Mouse (Mus musculus) forebrain, embryonic 11.5 days (tissue): ENCODE data around the gene Stat5b. TPM values are rescaled to one million over a fixed set of nuclear protein-coding genes. Genes with fewer than 3 reads are reported as not detected.

Source experiments
- ATAC-seq: fragments of 200-750 bp; cut with Nextera tagmentation; replicated peaks from 2 replicates; pipeline ENCODE4 v1.8.0; 2017; ENCODE audit warnings: moderate TSS enrichment; ENCODE audit not compliant: low FRiP score
- DNase-seq: peaks from one replicate; pipeline ENCODE4 v3.0.0-alpha.2; 2017; ENCODE audit warnings: low spot score
- H3K27ac ChIP-seq: fragments of 300-500 bp; sonication (generic); 2 replicates; pipeline ENCODE4 v1.5.1; 2014; ENCODE audit warnings: low read depth, low read length
- H3K27me3 ChIP-seq: fragments of 300-500 bp; sonication (generic); 2 replicates; pipeline ENCODE4 v1.6.1; 2014; ENCODE audit warnings: mild to moderate bottlenecking, low read length, mixed read lengths; ENCODE audit not compliant: control insufficient read depth, insufficient read depth
- H3K36me3 ChIP-seq: fragments of 300-500 bp; sonication (generic); 2 replicates; pipeline ENCODE4 v1.6.1; 2014; ENCODE audit warnings: mild to moderate bottlenecking, low read length, moderate library complexity, mixed read lengths; ENCODE audit not compliant: control insufficient read depth, insufficient read depth
- H3K4me1 ChIP-seq: fragments of 300-500 bp; sonication (generic); replicated peaks from 2 replicates; pipeline ENCODE4 v1.6.1; 2014; ENCODE audit warnings: low read length, mixed read lengths; ENCODE audit not compliant: control insufficient read depth, insufficient read depth
- H3K4me2 ChIP-seq: fragments of 300-500 bp; sonication (generic); 2 replicates; pipeline ENCODE4 v1.6.1; 2014; ENCODE audit warnings: low read depth, mild to moderate bottlenecking, low read length, moderate library complexity, mixed read lengths; ENCODE audit not compliant: severe bottlenecking
- H3K4me3 ChIP-seq: fragments of 300-500 bp; sonication (generic); 2 replicates; pipeline ENCODE4 v1.5.1; 2014; ENCODE audit warnings: low read depth, low read length
- H3K9ac ChIP-seq: fragments of 300-500 bp; sonication (generic); 2 replicates; pipeline ENCODE4 v1.6.1; 2014; ENCODE audit warnings: low read length
- H3K9me3 ChIP-seq: fragments of 300-500 bp; sonication (generic); 2 replicates; pipeline ENCODE4 v1.6.1; 2016; ENCODE audit warnings: low read length, mixed read lengths; ENCODE audit not compliant: control insufficient read depth
- WGBS: fragments of 180-500 bp; shearing (Covaris S2); extraction: QIAGEN DNeasy Blood & Tissue Kit; methylation state at CpG from one replicate; pipeline ENCODE4 v1.1.7; 2014; 5-methylcytosine and 5-hydroxymethylcytosine counted together
- polyA plus RNA-seq: library from polyadenylated mRNA; unstranded; fragments of >200 nt; fragmentation: Nextera tagmentation; extraction: Ambion mirVana; gene quantifications from 2 replicates; pipeline ENCODE4 v1.2.1, GENCODE M21; 2014

Stat5b gene
- polyA plus RNA-seq, 1 experiment from 2014 or later: 19.1 TPM

GRCm38 (mm10) chr11:100757566-100757965 is 93.0 kb downstream of the Stat5b start:
- Histone ChIP-seq H3K27ac (no peak overlapping the region), H3K36me3 (no peaks in the 10 kb centered on the region), H3K4me1 (peaks cover 8% of the 10 kb centered on the region; the same call in 1 of the 2 replicates), H3K27me3 (peaks cover 13% of the 10 kb centered on the region), H3K4me3 (no peak overlapping the region), H3K9ac (no peak overlapping the region), H3K9me3 (no peaks in the 10 kb centered on the region), H3K4me2 (no peak overlapping the region)
- 92% methylated on average over 12 of the region's 12 CpGs for WGBS
- DNase-seq (no peak), ATAC-seq (no peak)

DNA sequence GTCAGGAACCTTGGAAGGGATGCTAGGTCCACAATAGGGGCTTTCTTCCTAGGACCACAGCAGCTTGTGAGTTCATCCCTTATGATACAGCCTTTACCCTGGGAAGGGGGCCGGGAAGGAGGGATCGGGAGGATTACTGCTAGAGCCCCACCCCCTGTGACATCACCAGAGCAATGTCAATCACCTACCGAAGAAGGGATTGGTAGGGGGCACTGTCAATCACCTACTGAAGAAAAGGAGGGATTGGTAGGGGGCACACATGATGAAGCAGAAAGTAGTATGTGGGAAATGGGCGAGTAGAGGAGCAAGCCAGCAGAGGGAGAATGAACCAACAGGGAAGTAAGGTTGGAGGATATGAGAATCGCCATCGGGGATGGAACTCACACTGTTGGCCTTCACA is 94.0 kb downstream of the Stat5b start:
- Histone ChIP-seq H3K4me3 (no peak overlapping the region), H3K9me3 (no peaks in the 10 kb centered on the region), H3K27ac (no peak overlapping the region), H3K4me2 (no peak overlapping the region), H3K27me3 (peaks cover 13% of the 10 kb centered on the region), H3K9ac (no peak overlapping the region), H3K4me1 (peaks cover 8% of the 10 kb centered on the region; the same call in 1 of the 2 replicates), H3K36me3 (no peaks in the 10 kb centered on the region)
- no peak for ATAC-seq
- DNase-seq: no peak
- 74% methylated on average over 6 of the region's 6 CpGs for WGBS

DNA sequence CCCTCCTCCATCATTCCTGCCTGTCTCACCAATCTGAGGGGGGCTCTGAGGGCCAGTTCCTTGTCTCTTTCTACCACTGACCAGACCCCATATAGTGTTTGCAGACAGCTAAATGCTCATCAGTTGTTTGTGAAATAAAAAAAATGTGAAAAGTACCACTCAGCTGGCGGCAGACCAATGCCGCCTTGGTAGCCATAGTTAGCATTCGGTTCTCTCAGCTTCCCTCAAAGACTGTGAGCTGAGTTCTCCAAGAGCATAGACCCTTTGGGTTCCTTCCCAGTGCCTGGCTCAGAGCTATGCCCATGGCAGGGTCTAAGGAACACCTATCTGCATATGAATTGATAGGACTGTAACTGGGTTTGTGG is 95.8 kb downstream of the Stat5b start:
- WGBS: 88% methylated on average over 3 of the region's 3 CpGs
- H3K27ac ChIP-seq: no peak overlapping the region
- DNase-seq: no peak
- H3K4me1 ChIP-seq: peaks cover 5% of the 10 kb centered on the region; the same call in 1 of the 2 replicates
- H3K9me3 ChIP-seq: no peaks in the 10 kb centered on the region
- H3K4me3 ChIP-seq: no peak overlapping the region
- H3K4me2 ChIP-seq: no peak overlapping the region
- no peaks in the 10 kb centered on the region for H3K36me3 ChIP-seq
- no peak overlapping the region for H3K9ac ChIP-seq
- peaks cover 8% of the 10 kb centered on the region for H3K27me3 ChIP-seq
- no peak for ATAC-seq

GRCm38 (mm10) chr11:100754021-100754692 is 96.4 kb downstream of the Stat5b start:
- no peak for DNase-seq
- no peak overlapping the region for H3K4me2 ChIP-seq
- no peak overlapping the region for H3K27ac ChIP-seq
- H3K9me3 ChIP-seq: no peaks in the 10 kb centered on the region
- no peak overlapping the region for H3K9ac ChIP-seq
- H3K36me3 ChIP-seq: no peaks in the 10 kb centered on the region
- ATAC-seq: no peak
- H3K27me3 ChIP-seq: peaks cover 5% of the 10 kb centered on the region
- peaks cover 2% of the 10 kb centered on the region; the same call in 1 of the 2 replicates for H3K4me1 ChIP-seq
- no peak overlapping the region for H3K4me3 ChIP-seq
- 86% methylated on average over 12 of the region's 12 CpGs for WGBS

GRCm38 (mm10) chr11:100752294-100752693 is 98.2 kb downstream of the Stat5b start:
- no peaks in the 10 kb centered on the region for H3K27me3 ChIP-seq
- no peak overlapping the region for H3K4me3 ChIP-seq
- WGBS: 50% methylated on average over 10 of the region's 10 CpGs
- H3K4me1 ChIP-seq: no peaks in the 10 kb centered on the region
- no peak overlapping the region for H3K27ac ChIP-seq
- no peak for DNase-seq
- H3K9me3 ChIP-seq: no peaks in the 10 kb centered on the region
- no peaks in the 10 kb centered on the region for H3K36me3 ChIP-seq
- no peak for ATAC-seq
- H3K4me2 ChIP-seq: no peak overlapping the region
- no peak overlapping the region for H3K9ac ChIP-seq

DNA sequence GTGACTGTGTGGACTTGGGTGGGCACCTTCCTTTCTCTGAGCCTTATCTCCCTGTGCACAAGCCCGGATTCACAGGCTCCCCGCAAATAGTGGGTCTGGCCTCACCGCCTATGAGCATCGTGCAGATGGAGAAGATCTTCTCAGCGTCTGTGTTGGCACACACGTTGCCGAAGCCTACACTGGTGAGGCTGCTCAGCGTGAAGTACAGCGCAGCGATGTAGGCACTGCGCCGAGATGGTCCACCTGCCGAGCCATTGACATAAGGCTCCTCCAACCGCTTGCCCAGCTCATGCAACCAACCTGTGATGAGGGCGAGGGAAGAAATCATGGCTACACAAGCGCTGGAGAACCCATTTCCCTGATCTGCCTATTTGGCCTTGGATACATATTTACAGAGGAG is 100.4 kb downstream of the Stat5b start:
- no peak for DNase-seq
- no peaks in the 10 kb centered on the region for H3K9me3 ChIP-seq

GRCm38 (mm10) chr11:100749469-100749868 is 101.1 kb downstream of the Stat5b start:
- Histone ChIP-seq H3K4me2 (no peak overlapping the region), H3K27me3 (no peaks in the 10 kb centered on the region), H3K36me3 (no peaks in the 10 kb centered on the region), H3K9ac (no peak overlapping the region), H3K27ac (no peak overlapping the region), H3K4me1 (no peaks in the 10 kb centered on the region), H3K4me3 (no peak overlapping the region), H3K9me3 (no peaks in the 10 kb centered on the region)
- ATAC-seq (no peak), DNase-seq (no peak)
- WGBS: 60% methylated on average over 25 of the region's 25 CpGs

More for the DNA sequence above, 100.4 kb downstream of the Stat5b start:
- H3K4me2 ChIP-seq: no peak overlapping the region
- H3K36me3 ChIP-seq: no peaks in the 10 kb centered on the region
- H3K27me3 ChIP-seq: no peaks in the 10 kb centered on the region
- no peaks in the 10 kb centered on the region for H3K4me1 ChIP-seq
- no peak overlapping the region for H3K9ac ChIP-seq
- WGBS: 89% methylated on average over 16 of the region's 16 CpGs
- H3K4me3 ChIP-seq: no peak overlapping the region
- ATAC-seq: no peak
- no peak overlapping the region for H3K27ac ChIP-seq

GRCm38 (mm10) chr11:100748620-100749019 is 101.9 kb downstream of the Stat5b start:
- Histone ChIP-seq H3K9me3 (no peaks in the 10 kb centered on the region), H3K27ac (no peak overlapping the region), H3K27me3 (no peaks in the 10 kb centered on the region), H3K4me3 (no peak overlapping the region), H3K9ac (no peak overlapping the region), H3K4me1 (no peaks in the 10 kb centered on the region), H3K4me2 (no peak overlapping the region), H3K36me3 (no peaks in the 10 kb centered on the region)
- 84% methylated on average over 4 of the region's 4 CpGs for WGBS
- DNase-seq: no peak
- no peak for ATAC-seq

DNA sequence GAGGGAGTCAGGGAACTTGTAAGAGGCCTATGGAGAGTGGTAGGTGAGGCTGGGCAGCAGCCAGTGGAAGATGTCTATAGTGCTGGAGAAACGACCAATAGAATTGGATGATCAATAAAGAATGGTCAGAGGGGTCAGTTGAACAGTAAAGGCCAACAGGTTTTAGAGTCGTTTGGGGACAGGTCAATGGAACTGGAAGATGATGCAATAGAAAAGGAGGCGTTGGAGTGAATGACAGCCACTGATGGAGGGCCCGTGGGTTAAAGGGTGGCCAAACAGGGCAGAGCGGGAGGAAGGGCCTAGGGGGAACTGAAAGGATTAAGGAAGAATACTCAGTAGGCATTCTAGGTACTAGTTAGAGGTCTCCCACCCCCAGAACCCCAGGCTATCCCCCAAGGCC is 103.4 kb downstream of the Stat5b start:
- no peak for ATAC-seq
- WGBS: 70% methylated on average over 5 of the region's 5 CpGs

More for the DNA sequence above, 103.4 kb downstream of the Stat5b start:
- Histone ChIP-seq H3K27me3 (no peaks in the 10 kb centered on the region), H3K9ac (no peak overlapping the region), H3K27ac (no peak overlapping the region), H3K4me1 (no peaks in the 10 kb centered on the region), H3K4me2 (no peak overlapping the region), H3K4me3 (no peak overlapping the region), H3K36me3 (no peaks in the 10 kb centered on the region), H3K9me3 (no peaks in the 10 kb centered on the region)
- DNase-seq: no peak
